Mouse (Mus musculus) stomach, embryonic 14.5 days (tissue): ENCODE results near the gene Rps6kl1. TPM values are rescaled to one million over a fixed set of nuclear protein-coding genes. Genes with fewer than 3 reads are reported as not detected.

Source experiments
- ATAC-seq: fragments of 200-750 bp; cut with Nextera tagmentation; 2 replicates; pipeline ENCODE4 v1.8.0; 2017; ENCODE audit warnings: low read depth, moderate TSS enrichment; ENCODE audit not compliant: insufficient number of reproducible peaks, insufficient read depth, low FRiP score
- H3K27ac ChIP-seq: fragments of 300-500 bp; sonication (generic); 2 replicates; pipeline ENCODE4 v1.5.1; 2014; ENCODE audit warnings: mild to moderate bottlenecking, low read length, moderate library complexity, mixed read lengths
- H3K27me3 ChIP-seq: fragments of 300-500 bp; sonication (generic); 2 replicates; pipeline ENCODE4 v1.6.1; 2014; ENCODE audit warnings: low read length, control low read depth, mixed read lengths; ENCODE audit not compliant: control insufficient read depth, insufficient read depth
- H3K36me3 ChIP-seq: fragments of 300-500 bp; sonication (generic); 2 replicates; pipeline ENCODE4 v1.6.1; 2014; ENCODE audit warnings: mild to moderate bottlenecking, control low read depth, low read length, moderate library complexity, mixed read lengths; ENCODE audit not compliant: control insufficient read depth, insufficient read depth
- H3K4me1 ChIP-seq: fragments of 300-500 bp; sonication (generic); 2 replicates; pipeline ENCODE4 v1.6.1; 2014; ENCODE audit warnings: low read length, control low read depth, mixed read lengths; ENCODE audit not compliant: control insufficient read depth, insufficient read depth
- H3K4me2 ChIP-seq: fragments of 300-500 bp; sonication (generic); replicated peaks from 2 replicates; pipeline ENCODE4 v1.6.1; 2014; ENCODE audit warnings: low read depth, low read length, control low read depth
- H3K4me3 ChIP-seq: fragments of 300-500 bp; sonication (generic); 2 replicates; pipeline ENCODE4 v1.5.1; 2014; ENCODE audit warnings: low read depth, low read length, control low read depth
- H3K9ac ChIP-seq: fragments of 300-500 bp; sonication (generic); replicated peaks from 2 replicates; pipeline ENCODE4 v1.6.1; 2014; ENCODE audit warnings: low read depth, mild to moderate bottlenecking, control low read depth, low read length, moderate library complexity, mixed read lengths
- H3K9me3 ChIP-seq: fragments of 300-500 bp; sonication (generic); 2 replicates; pipeline ENCODE4 v1.6.1; 2016; ENCODE audit warnings: low read depth, low read length, control low read depth; ENCODE audit not compliant: control insufficient read depth
- WGBS: fragments of 180-500 bp; shearing (Covaris S2); extraction: QIAGEN DNeasy Blood & Tissue Kit; methylation state at CpG from one replicate; pipeline ENCODE4 v1.1.7; 2014; 5-methylcytosine and 5-hydroxymethylcytosine counted together
- polyA plus RNA-seq: library from polyadenylated mRNA; unstranded; fragments of >200 nt; fragmentation: Nextera tagmentation; extraction: Ambion mirVana; gene quantifications from 2 replicates; pipeline ENCODE4 v1.2.1, GENCODE M21; 2014

The Rps6kl1 gene
- polyA plus RNA-seq, 1 experiment from 2014 or later = 1.8 TPM

- Histone ChIP-seq H3K4me2 (no peak overlapping the region), H3K36me3 (peaks cover 8% of the 10 kb centered on the region; the same call in 1 of the 2 replicates), H3K27me3 (no peaks in the 10 kb centered on the region), H3K27ac (no peak overlapping the region), H3K9me3 (no peaks in the 10 kb centered on the region), H3K4me1 (peaks cover 20% of the 10 kb centered on the region), H3K9ac (no peak overlapping the region), H3K4me3 (no peak overlapping the region)
- 90% methylated on average over 3 of the region's 3 CpGs for WGBS
- ATAC-seq = no peak
These were observed 37.7 kb downstream of the Rps6kl1 start for GRCm38 (mm10) chr12:85113337-85113736.

DNA sequence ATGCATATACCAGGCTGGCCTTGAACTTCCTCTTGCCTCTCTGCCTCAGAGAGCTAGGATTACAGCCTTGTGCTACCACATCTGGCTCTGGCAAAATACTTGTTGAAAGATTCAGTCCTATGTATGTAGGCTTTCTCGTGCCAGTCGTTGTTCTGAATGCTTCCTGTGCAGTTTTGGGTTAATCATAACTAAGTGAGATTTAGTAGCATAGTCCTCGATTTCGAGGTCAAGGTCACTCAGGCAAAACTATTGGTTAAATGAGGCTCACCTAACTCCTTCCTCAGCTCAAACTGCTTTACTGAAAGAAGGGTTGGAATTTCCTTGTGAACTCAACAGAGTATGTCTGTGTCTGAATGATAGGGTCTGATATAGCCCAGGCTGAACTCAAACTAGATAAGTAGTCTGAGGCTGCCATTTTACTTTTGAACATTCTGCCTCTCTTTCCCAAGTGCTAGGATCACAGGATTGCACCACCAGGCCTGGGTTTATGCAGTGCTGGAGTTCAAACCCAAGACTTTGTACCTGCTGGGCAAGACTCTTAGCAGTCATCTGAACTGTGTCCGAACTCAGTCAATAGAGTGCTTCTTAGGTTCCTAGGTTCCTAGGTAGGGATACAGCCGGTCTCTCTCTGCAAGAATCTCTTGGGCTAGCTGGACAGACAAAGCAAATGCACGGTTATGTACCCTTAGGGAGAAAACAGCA lies 38.4 kb downstream of the Rps6kl1 start:
- H3K27me3 ChIP-seq = no peaks in the 10 kb centered on the region
- H3K9ac ChIP-seq = no peak overlapping the region
- peak overlapping the region; percentile 93 for H3K4me2 ChIP-seq
- WGBS = 83% methylated on average over 7 of the region's 7 CpGs
- no peak overlapping the region for H3K4me3 ChIP-seq
- H3K4me1 ChIP-seq = peaks cover 20% of the 10 kb centered on the region
- peaks cover 8% of the 10 kb centered on the region; the same call in 1 of the 2 replicates for H3K36me3 ChIP-seq
- H3K9me3 ChIP-seq = no peaks in the 10 kb centered on the region
- no peak for ATAC-seq
- H3K27ac ChIP-seq = no peak overlapping the region

DNA sequence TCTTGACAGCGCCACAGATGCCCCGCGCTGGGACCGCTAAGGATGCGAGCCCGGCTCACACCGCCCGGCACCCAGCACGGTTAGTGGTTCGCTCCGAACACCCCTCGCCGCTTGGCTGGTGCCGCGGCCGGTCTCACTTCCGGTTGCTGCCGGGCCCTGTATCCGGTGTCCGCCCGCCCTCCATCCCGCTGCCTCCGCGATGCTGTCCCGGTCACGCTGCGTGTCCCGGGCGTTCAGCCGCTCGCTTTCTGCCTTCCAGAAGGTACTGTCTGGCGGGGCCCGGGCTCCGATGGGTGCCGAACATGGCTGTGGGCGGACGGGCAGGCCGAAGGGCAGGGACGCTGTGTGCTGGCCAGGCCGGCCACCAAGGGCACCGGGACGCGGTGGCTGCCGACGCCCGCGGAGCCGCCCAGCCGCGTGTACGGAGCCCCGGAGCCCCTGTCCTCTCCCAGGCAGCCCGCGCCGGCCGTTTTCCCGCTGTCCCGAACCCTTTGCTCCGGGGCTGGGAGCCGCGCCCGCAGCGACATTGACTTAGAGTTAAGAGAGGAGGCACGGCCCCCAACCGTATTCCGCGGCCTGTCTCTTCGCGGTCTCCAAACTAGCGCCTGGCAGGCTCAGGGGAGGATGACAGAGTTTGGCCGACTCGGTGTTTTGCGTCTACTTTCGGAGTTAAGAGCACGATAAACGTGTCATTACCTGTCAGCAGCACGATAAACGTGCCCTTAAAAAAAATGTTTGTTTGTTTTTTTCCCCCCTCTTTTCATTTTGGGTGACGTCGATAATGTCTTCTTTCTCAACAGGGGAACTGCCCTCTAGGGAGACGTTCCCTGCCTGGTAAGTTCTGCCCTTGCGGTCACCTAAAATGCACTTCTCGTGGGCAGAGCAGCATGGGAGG lies 40.1 kb downstream of the Rps6kl1 start, which contains the start of the genes Prox2 and Dlst:
TSS of gene Prox2 (minus strand) at position 62 of the 895 bp plus-strand sequence.
TSS of gene Dlst (plus strand) at position 136 of the 895 bp plus-strand sequence.
- peak within 1 kb of the TSS; percentile 98 for H3K4me3 ChIP-seq
- H3K27me3 ChIP-seq = no peaks in the 10 kb centered on the region
- H3K9ac ChIP-seq = peak within 1 kb of the TSS; percentile 93
- peaks cover 20% of the 10 kb centered on the region for H3K4me1 ChIP-seq
- peak within 1 kb of the TSS; percentile 93 for H3K4me2 ChIP-seq
- no peaks in the 10 kb centered on the region for H3K9me3 ChIP-seq
- under 1% methylated on average over 83 of the region's 83 CpGs for WGBS
- H3K36me3 ChIP-seq = no peaks in the 10 kb centered on the region; the same call in 1 of the 2 replicates
- peak within 1 kb of the TSS; percentile 79 for H3K27ac ChIP-seq
- ATAC-seq = peak; percentile 93

GRCm38 (mm10) chr12:85110011-85110697 lies 40.9 kb downstream of the Rps6kl1 start:
- Histone ChIP-seq H3K27me3 (no peaks in the 10 kb centered on the region), H3K4me3 (peak overlapping the region; percentile 98), H3K36me3 (no peaks in the 10 kb centered on the region), H3K9ac (peak overlapping the region; percentile 93), H3K4me1 (peaks cover 20% of the 10 kb centered on the region), H3K4me2 (peak overlapping the region; percentile 93), H3K27ac (peak overlapping the region; percentile 79), H3K9me3 (no peaks in the 10 kb centered on the region)
- whole genome bisulfite sequencing = 11% methylated on average over 18 of the region's 18 CpGs
- ATAC-seq = peak; percentile 44; the same call in 1 of the 2 replicates

GRCm38 (mm10) chr12:85109426-85109825 lies 41.6 kb downstream of the Rps6kl1 start:
- ATAC-seq = no peak
- no peak overlapping the region for H3K27ac ChIP-seq
- no peak overlapping the region for H3K4me3 ChIP-seq
- H3K27me3 ChIP-seq = no peaks in the 10 kb centered on the region
- no peaks in the 10 kb centered on the region for H3K9me3 ChIP-seq
- H3K4me2 ChIP-seq = no peak overlapping the region
- WGBS = 47% methylated on average over 4 of the region's 4 CpGs
- H3K4me1 ChIP-seq = peaks cover 20% of the 10 kb centered on the region
- no peak overlapping the region for H3K9ac ChIP-seq
- no peaks in the 10 kb centered on the region for H3K36me3 ChIP-seq

DNA sequence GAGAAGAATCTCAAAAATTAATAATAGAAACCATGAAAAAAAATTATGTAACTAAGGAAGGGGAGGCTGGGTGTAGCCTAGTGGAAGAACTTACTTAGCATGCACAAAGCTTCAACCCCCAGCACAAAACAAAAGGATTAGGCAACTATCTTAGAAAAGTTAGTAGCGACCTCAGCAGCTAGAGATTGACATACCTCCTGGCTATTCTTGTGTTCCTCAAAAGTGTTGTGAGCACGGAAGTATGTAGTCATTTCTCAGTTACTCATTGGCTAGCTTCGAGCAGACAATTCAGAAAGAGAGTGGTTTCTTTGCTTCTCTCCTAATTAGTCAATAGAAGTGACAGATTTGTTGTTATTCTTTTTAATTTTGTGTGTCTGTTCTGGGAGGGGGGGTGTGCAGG lies 42.4 kb downstream of the Rps6kl1 start:
- no peaks in the 10 kb centered on the region for H3K27me3 ChIP-seq
- H3K9me3 ChIP-seq = no peaks in the 10 kb centered on the region
- no peak overlapping the region for H3K4me2 ChIP-seq
- H3K36me3 ChIP-seq = no peaks in the 10 kb centered on the region
- H3K4me1 ChIP-seq = peaks cover 20% of the 10 kb centered on the region
- no peak for ATAC-seq
- no peak overlapping the region for H3K27ac ChIP-seq
- no peak overlapping the region for H3K9ac ChIP-seq
- 60% methylated on average over 3 of the region's 3 CpGs for WGBS
- no peak overlapping the region for H3K4me3 ChIP-seq

DNA sequence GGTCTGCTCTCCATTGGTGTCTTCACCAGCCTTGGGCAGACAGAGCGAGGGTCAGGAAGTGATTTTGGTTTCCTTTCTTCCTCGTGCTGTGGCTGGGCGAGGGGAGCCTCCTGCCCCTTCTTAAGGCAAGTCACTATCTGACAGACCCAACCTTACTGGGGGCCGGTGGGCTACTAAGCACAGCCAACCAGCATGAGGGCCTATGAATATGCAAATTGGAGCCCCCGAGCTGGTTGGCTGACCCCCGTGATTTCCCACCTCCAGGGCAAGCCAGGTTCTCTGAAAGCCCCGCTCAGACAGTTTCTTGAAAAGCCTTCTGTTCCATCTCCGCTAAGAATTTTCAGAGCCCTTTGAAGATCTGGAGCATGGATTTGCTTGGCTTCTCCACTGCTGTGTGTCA lies 44.8 kb downstream of the Rps6kl1 start:
- H3K9me3 ChIP-seq = no peaks in the 10 kb centered on the region
- H3K4me3 ChIP-seq = no peak overlapping the region
- no peak overlapping the region for H3K27ac ChIP-seq
- no peak overlapping the region for H3K9ac ChIP-seq
- no peaks in the 10 kb centered on the region for H3K27me3 ChIP-seq
- H3K4me2 ChIP-seq = 0 out of 2 replicates have a peak overlapping the region, but pooled peaks have one; percentile 19
- peaks cover 9% of the 10 kb centered on the region for H3K4me1 ChIP-seq
- no peak for ATAC-seq
- H3K36me3 ChIP-seq = no peaks in the 10 kb centered on the region
- 3% methylated on average over 8 of the region's 8 CpGs for WGBS

GRCm38 (mm10) chr12:85104789-85105188 lies 46.3 kb downstream of the Rps6kl1 start:
- ATAC-seq = no peak

More at GRCm38 (mm10) chr12:85104789-85105188, 46.3 kb downstream of the Rps6kl1 start:
- no peaks in the 10 kb centered on the region for H3K9me3 ChIP-seq
- no peaks in the 10 kb centered on the region for H3K27me3 ChIP-seq
- H3K4me3 ChIP-seq = no peak overlapping the region
- 83% methylated on average over 8 of the region's 8 CpGs for WGBS
- H3K9ac ChIP-seq = no peak overlapping the region
- no peaks in the 10 kb centered on the region for H3K36me3 ChIP-seq
- no peak overlapping the region for H3K4me2 ChIP-seq
- H3K27ac ChIP-seq = no peak overlapping the region
- peaks cover 9% of the 10 kb centered on the region; the same call in 1 of the 2 replicates for H3K4me1 ChIP-seq
